Mouse (Mus musculus): ENCODE results near the gene Ldlr.
"Not testable (repeated sequence)": the region's sequence is repeated elsewhere in the genome, so short reads cannot be mapped to it uniquely, and the experiment has no call there.

Ldlr gene

GRCm38 (mm10) chr9:21791861-21792260, 68.6 kb downstream of the Ldlr start:
- no peak for DNase-seq (ENCODE audit: low read depth)

GRCm38 (mm10) chr9:21792644-21793043, 69.4 kb downstream of the Ldlr start:
- DNase-seq (ENCODE audit: low read depth), result no peak

- DNase-seq (ENCODE audit: low read depth), result not testable (repeated sequence)
Observed at GRCm38 (mm10) chr9:21793507-21793906, 70.2 kb downstream of the Ldlr start.

- no peak for DNase-seq (ENCODE audit: low read depth)
Observed at GRCm38 (mm10) chr9:21794344-21794834, 71.1 kb downstream of the Ldlr start.

GRCm38 (mm10) chr9:21794925-21795324, 71.6 kb downstream of the Ldlr start:
- no peak for DNase-seq (ENCODE audit: low read depth)

GRCm38 (mm10) chr9:21795579-21795978, 72.3 kb downstream of the Ldlr start:
- no peak for DNase-seq (ENCODE audit: low read depth)

- DNase-seq (ENCODE audit: low read depth), result no peak
Observed at GRCm38 (mm10) chr9:21796259-21796658, 73.0 kb downstream of the Ldlr start.

- no peak for DNase-seq (ENCODE audit: low read depth)
Observed at GRCm38 (mm10) chr9:21796919-21797318, 73.6 kb downstream of the Ldlr start.

- peak; percentile 37 for DNase-seq (ENCODE audit: low read depth)
Observed at GRCm38 (mm10) chr9:21797921-21798344, 74.7 kb downstream of the Ldlr start.

- DNase-seq (ENCODE audit: low read depth), result peak; percentile 80
Observed at GRCm38 (mm10) chr9:21798345-21799009, 75.2 kb downstream of the Ldlr start, which contains the start of gene Kank2. Gene Kank2, minus strand, starts transcription at chr9:21798744.

- DNase-seq (ENCODE audit: low read depth), result no peak
Observed at GRCm38 (mm10) chr9:21799010-21799350, 75.7 kb downstream of the Ldlr start.

All from induced T-regulatory cell, adult 2 months (primary cell).